Mouse (Mus musculus) bone marrow, adult 2 months (tissue): ENCODE results near the gene Atl2. TPM values are rescaled to one million over a fixed set of nuclear protein-coding genes. Genes with fewer than 3 reads are reported as not detected.

Experiments used
- H3K27ac ChIP-seq: fragments of 200-500 bp; 2 replicates; pipeline ENCODE4 v1.5.1; 2012; ENCODE audit warnings: low read depth, mild to moderate bottlenecking, control low read depth, inconsistent platforms, low read length; ENCODE audit not compliant: control insufficient read depth, poor library complexity, insufficient read depth
- H3K4me1 ChIP-seq: fragments of 200-500 bp; 2 replicates; pipeline ENCODE4 v1.6.1; 2011; ENCODE audit warnings: low read length; ENCODE audit not compliant: control insufficient read depth, insufficient read depth
- H3K4me3 ChIP-seq: fragments of 200-500 bp; replicated peaks from 2 replicates; pipeline ENCODE3; 2011; ENCODE audit warnings: mild to moderate bottlenecking, low read depth, low read length, control low read depth; ENCODE audit not compliant: control insufficient read depth
- CTCF ChIP-seq: fragments of 200-500 bp; IDR thresholded peaks from 2 replicates; pipeline ENCODE4 v1.5.1; 2011; ENCODE audit warnings: low read length, control low read depth; ENCODE audit not compliant: control insufficient read depth, insufficient read depth
- POLR2A ChIP-seq: fragments of 200-500 bp; IDR thresholded peaks from 2 replicates; pipeline ENCODE4 v1.6.1; 2011; ENCODE audit warnings: low read depth, mild to moderate bottlenecking, control low read depth, low read length, borderline replicate concordance; ENCODE audit not compliant: control insufficient read depth
- WGBS: fragments of 180-500 bp; shearing (Covaris S2); methylation state at CpG from one replicate; pipeline ENCODE4 v1.1.7; 2018; 5-methylcytosine and 5-hydroxymethylcytosine counted together
- polyA plus RNA-seq: library from polyadenylated mRNA; stranded (reverse); fragments of >200 nt; gene quantifications from 2 replicates; pipeline ENCODE4 v1.2.4, GENCODE M21; 2011; ENCODE audit warnings: low replicate concordance; ENCODE audit not compliant: missing spikeins, insufficient read depth, insufficient read length

The Atl2 gene
- polyA plus RNA-seq, 1 experiment, result 26.7 TPM

DNA sequence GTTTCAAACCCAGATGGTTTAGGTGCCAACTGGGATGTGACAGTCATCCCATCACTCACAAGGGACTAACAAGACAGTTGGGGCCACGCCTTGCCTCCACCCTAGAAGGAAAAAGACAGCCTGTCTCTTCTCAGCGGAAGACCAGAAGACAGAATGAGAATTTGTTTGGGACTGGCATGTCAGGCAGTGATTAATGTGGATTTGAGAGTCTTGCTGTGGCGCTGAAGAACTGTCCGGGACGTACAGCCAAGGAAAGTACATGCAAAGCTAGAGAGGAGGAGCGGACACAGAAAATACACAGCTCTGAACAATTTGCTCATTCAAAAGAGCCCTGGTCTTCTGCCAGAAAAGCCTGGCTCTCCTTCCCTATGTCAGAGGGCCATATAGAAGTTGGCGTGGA is 93.9 kb downstream of the Atl2 start:
- TF ChIP-seq CTCF (no peak), POLR2A (no peak)
- H3K4me3 ChIP-seq, result no peak overlapping the region
- no peaks in the 10 kb centered on the region; the same call in 1 of the 2 replicates for H3K4me1 ChIP-seq
- 77% methylated on average over 7 of the region's 7 CpGs for WGBS
- no peak overlapping the region for H3K27ac ChIP-seq

DNA sequence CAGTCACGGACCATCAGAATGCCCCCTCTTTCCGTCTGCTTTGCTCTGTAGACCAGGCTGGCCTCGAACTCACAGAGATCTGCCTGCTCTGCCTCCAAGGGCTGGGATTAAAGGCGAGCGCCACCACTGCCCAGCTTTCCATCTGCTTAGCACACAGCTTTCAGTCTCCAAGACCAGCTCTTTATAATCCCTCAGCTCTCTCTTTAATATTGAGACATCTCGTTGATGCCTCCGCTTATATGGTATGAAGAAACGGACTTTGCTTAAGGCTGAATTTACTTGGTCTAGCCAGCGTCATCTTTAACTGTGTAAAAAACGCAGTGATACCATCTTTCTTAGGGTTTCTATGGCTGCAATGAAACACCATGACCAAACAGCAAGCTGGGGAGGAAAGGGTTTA is 97.1 kb downstream of the Atl2 start:
- TF ChIP-seq POLR2A (no peak), CTCF (no peak)
- WGBS, result 82% methylated on average over 10 of the region's 10 CpGs

More for the DNA sequence above, 97.1 kb downstream of the Atl2 start:
- H3K4me1 ChIP-seq, result no peaks in the 10 kb centered on the region; the same call in 1 of the 2 replicates
- H3K4me3 ChIP-seq, result no peak overlapping the region
- H3K27ac ChIP-seq, result no peak overlapping the region

Other genes starting within 250 kb of the Atl2 start
- gene Cyp1b1, start 181.1 kb downstream of the Atl2 start, polyA plus RNA-seq, result 1.1 and 4.2 TPM in 2 replicates
- gene Hnrnpll, start 166.2 kb upstream of the Atl2 start, polyA plus RNA-seq, result 21.7 and 21.8 TPM in 2 replicates
- 0.56 and 5.2 TPM in 2 replicates for gene Galm, start 231.3 kb upstream of the Atl2 start, polyA plus RNA-seq